Mouse (Mus musculus) liver, embryonic 15.5 days (tissue): Measurements from ENCODE around the gene A930002H24Rik. TPM values are rescaled to one million over a fixed set of nuclear protein-coding genes. Genes with fewer than 3 reads are reported as not detected.

Source experiments
- ATAC-seq: fragments of 200-750 bp; cut with Nextera tagmentation; 2 replicates; pipeline ENCODE4 v1.8.0; 2017; ENCODE audit warnings: moderate number of reproducible peaks, mild to moderate bottlenecking, moderate library complexity; ENCODE audit not compliant: insufficient read depth
- H3K27ac ChIP-seq: fragments of 300-500 bp; sonication (generic); replicated peaks from 2 replicates; pipeline ENCODE4 v1.5.1; 2015; ENCODE audit warnings: mild to moderate bottlenecking, inconsistent platforms
- H3K27me3 ChIP-seq: fragments of 300-500 bp; sonication (generic); 2 replicates; pipeline ENCODE4 v1.6.1; 2015; ENCODE audit warnings: mild to moderate bottlenecking, inconsistent platforms
- H3K36me3 ChIP-seq: fragments of 300-500 bp; sonication (generic); replicated peaks from 2 replicates; pipeline ENCODE4 v1.6.1; 2015; ENCODE audit warnings: moderate library complexity, mild to moderate bottlenecking, inconsistent platforms
- H3K4me1 ChIP-seq: fragments of 300-500 bp; sonication (generic); replicated peaks from 2 replicates; pipeline ENCODE4 v1.6.1; 2015; ENCODE audit warnings: inconsistent platforms
- H3K4me2 ChIP-seq: fragments of 300-500 bp; sonication (generic); 2 replicates; pipeline ENCODE4 v1.6.1; 2015; ENCODE audit warnings: moderate library complexity, mild to moderate bottlenecking, inconsistent platforms
- H3K4me3 ChIP-seq: fragments of 300-500 bp; sonication (generic); replicated peaks from 2 replicates; pipeline ENCODE4 v1.5.1; 2015; ENCODE audit warnings: mild to moderate bottlenecking, inconsistent platforms
- H3K9ac ChIP-seq: fragments of 300-500 bp; sonication (generic); 2 replicates; pipeline ENCODE4 v1.6.1; 2015; ENCODE audit warnings: moderate library complexity, mild to moderate bottlenecking, inconsistent platforms
- H3K9me3 ChIP-seq: fragments of 300-500 bp; sonication (generic); replicated peaks from 2 replicates; pipeline ENCODE4 v1.6.1; 2016; ENCODE audit warnings: inconsistent platforms
- WGBS: fragments of 180-500 bp; shearing (Covaris S2); methylation state at CpG from one replicate; pipeline ENCODE4 v1.1.7; 2015; ENCODE audit warnings: mixed read lengths; ENCODE audit not compliant: insufficient replicate concordance; 5-methylcytosine and 5-hydroxymethylcytosine counted together
- polyA plus RNA-seq: library from polyadenylated mRNA; unstranded; fragments of >200 nt; fragmentation: Nextera tagmentation; extraction: Ambion mirVana; gene quantifications from 2 replicates; pipeline ENCODE4 v1.2.1, GENCODE M21; 2015

The A930002H24Rik gene
- 0.39 and 0.89 TPM in 2 replicates for polyA plus RNA-seq

- peaks cover 21% of the 10 kb centered on the region for H3K27me3 ChIP-seq
- peak within 1 kb of the TSS; percentile 95 for H3K4me2 ChIP-seq
- peak; percentile 100 for ATAC-seq
- H3K9me3 ChIP-seq: no peaks in the 10 kb centered on the region
- WGBS: under 1% methylated on average over 55 of the region's 55 CpGs
- H3K4me1 ChIP-seq: peaks cover 17% of the 10 kb centered on the region
- peak within 1 kb of the TSS; percentile 75 for H3K27ac ChIP-seq
- peak within 1 kb of the TSS; percentile 77 for H3K9ac ChIP-seq
- H3K4me3 ChIP-seq: peak within 1 kb of the TSS; percentile 89
- no peaks in the 10 kb centered on the region for H3K36me3 ChIP-seq
Measured at GRCm38 (mm10) chr17:63863647-63864149, at the start of gene A930002H24Rik. Gene A930002H24Rik (minus strand): TSS chr17:63863791.

GRCm38 (mm10) chr17:63909297-63909696 is 45.7 kb upstream of the A930002H24Rik start:
- no peaks in the 10 kb centered on the region for H3K36me3 ChIP-seq
- no peak overlapping the region for H3K27ac ChIP-seq
- WGBS: 85% methylated on average over 4 of the region's 4 CpGs
- no peak for ATAC-seq
- no peaks in the 10 kb centered on the region for H3K4me1 ChIP-seq
- no peak overlapping the region for H3K4me2 ChIP-seq
- no peak overlapping the region for H3K9ac ChIP-seq
- no peaks in the 10 kb centered on the region for H3K27me3 ChIP-seq
- no peak overlapping the region for H3K4me3 ChIP-seq
- H3K9me3 ChIP-seq: no peaks in the 10 kb centered on the region

GRCm38 (mm10) chr17:63897050-63897449 is 33.5 kb upstream of the A930002H24Rik start:
- ATAC-seq: no peak
- Histone ChIP-seq H3K36me3 (no peaks in the 10 kb centered on the region), H3K9ac (no peak overlapping the region), H3K27ac (no peak overlapping the region), H3K4me1 (no peaks in the 10 kb centered on the region), H3K27me3 (no peaks in the 10 kb centered on the region), H3K4me3 (no peak overlapping the region), H3K9me3 (no peaks in the 10 kb centered on the region), H3K4me2 (no peak overlapping the region)
- WGBS: 53% methylated on average over 7 of the region's 7 CpGs

- Histone ChIP-seq H3K36me3 (no peaks in the 10 kb centered on the region), H3K9ac (no peak overlapping the region), H3K4me1 (no peaks in the 10 kb centered on the region), H3K9me3 (no peaks in the 10 kb centered on the region), H3K4me2 (no peak overlapping the region), H3K27me3 (no peaks in the 10 kb centered on the region), H3K4me3 (no peak overlapping the region), H3K27ac (no peak overlapping the region)
- ATAC-seq: no peak
- WGBS: 22% methylated on average over 3 of the region's 3 CpGs
Measured at GRCm38 (mm10) chr17:63895829-63896228, 32.2 kb upstream of the A930002H24Rik start.

GRCm38 (mm10) chr17:63890611-63891010 is 27.0 kb upstream of the A930002H24Rik start:
- Histone ChIP-seq H3K4me3 (no peak overlapping the region), H3K27me3 (no peaks in the 10 kb centered on the region), H3K9me3 (no peaks in the 10 kb centered on the region), H3K4me2 (no peak overlapping the region), H3K9ac (no peak overlapping the region), H3K4me1 (no peaks in the 10 kb centered on the region), H3K27ac (no peak overlapping the region), H3K36me3 (no peaks in the 10 kb centered on the region)
- ATAC-seq: no peak

GRCm38 (mm10) chr17:63886988-63887387 is 23.4 kb upstream of the A930002H24Rik start:
- WGBS: 86% methylated on average over 2 of the region's 2 CpGs
- Histone ChIP-seq H3K27me3 (no peaks in the 10 kb centered on the region), H3K9me3 (no peaks in the 10 kb centered on the region), H3K4me1 (0 out of 2 replicates have a peak, but pooled peaks cover 3% of the 10 kb centered on the region), H3K9ac (no peak overlapping the region), H3K36me3 (no peaks in the 10 kb centered on the region), H3K4me2 (no peak overlapping the region), H3K4me3 (no peak overlapping the region), H3K27ac (no peak overlapping the region)
- no peak for ATAC-seq

GRCm38 (mm10) chr17:63880009-63880408 is 16.4 kb upstream of the A930002H24Rik start:
- no peaks in the 10 kb centered on the region for H3K9me3 ChIP-seq
- ATAC-seq: no peak
- no peak overlapping the region for H3K4me2 ChIP-seq
- no peaks in the 10 kb centered on the region for H3K27me3 ChIP-seq
- H3K9ac ChIP-seq: no peak overlapping the region
- WGBS: 58% methylated on average over 4 of the region's 4 CpGs
- H3K36me3 ChIP-seq: no peaks in the 10 kb centered on the region
- no peak overlapping the region for H3K4me3 ChIP-seq
- H3K27ac ChIP-seq: no peak overlapping the region
- 0 out of 2 replicates have a peak, but pooled peaks cover 3% of the 10 kb centered on the region for H3K4me1 ChIP-seq

- 0 out of 2 replicates have a peak, but pooled peaks cover 3% of the 10 kb centered on the region for H3K4me1 ChIP-seq
- H3K27ac ChIP-seq: no peak overlapping the region
- WGBS: 76% methylated on average over 4 of the region's 4 CpGs
- no peaks in the 10 kb centered on the region for H3K9me3 ChIP-seq
- no peak overlapping the region for H3K9ac ChIP-seq
- H3K36me3 ChIP-seq: no peaks in the 10 kb centered on the region
- H3K4me2 ChIP-seq: no peak overlapping the region
- H3K4me3 ChIP-seq: no peak overlapping the region
- ATAC-seq: no peak
- no peaks in the 10 kb centered on the region for H3K27me3 ChIP-seq
Measured at GRCm38 (mm10) chr17:63878889-63879288, 15.3 kb upstream of the A930002H24Rik start.

- Histone ChIP-seq H3K27me3 (no peaks in the 10 kb centered on the region), H3K27ac (no peak overlapping the region), H3K9ac (no peak overlapping the region), H3K4me3 (no peak overlapping the region), H3K4me1 (no peaks in the 10 kb centered on the region), H3K4me2 (no peak overlapping the region), H3K9me3 (no peaks in the 10 kb centered on the region), H3K36me3 (no peaks in the 10 kb centered on the region)
- no peak for ATAC-seq
- WGBS: 82% methylated on average over 7 of the region's 7 CpGs
Measured at GRCm38 (mm10) chr17:63871773-63872172, 8.2 kb upstream of the A930002H24Rik start.

- peaks cover 17% of the 10 kb centered on the region for H3K4me1 ChIP-seq
- no peaks in the 10 kb centered on the region for H3K9me3 ChIP-seq
- peak overlapping the region; percentile 77 for H3K9ac ChIP-seq
- ATAC-seq: peak; percentile 60
- no peaks in the 10 kb centered on the region for H3K36me3 ChIP-seq
- under 1% methylated on average over 43 of the region's 48 CpGs for WGBS
- peak overlapping the region; percentile 72 for H3K27ac ChIP-seq
- H3K4me3 ChIP-seq: peak overlapping the region; percentile 89
- peaks cover 21% of the 10 kb centered on the region for H3K27me3 ChIP-seq
- peak overlapping the region; percentile 95 for H3K4me2 ChIP-seq
Measured at GRCm38 (mm10) chr17:63864171-63864571, 580 bp upstream of the A930002H24Rik start.

- H3K27me3 ChIP-seq: peaks cover 22% of the 10 kb centered on the region
- H3K4me2 ChIP-seq: peak within 1 kb of the TSS; percentile 95
- peak within 1 kb of the TSS; percentile 77 for H3K9ac ChIP-seq
- H3K4me1 ChIP-seq: peaks cover 17% of the 10 kb centered on the region
- ATAC-seq: peak; percentile 32
- no peaks in the 10 kb centered on the region for H3K9me3 ChIP-seq
- no peaks in the 10 kb centered on the region for H3K36me3 ChIP-seq
- H3K4me3 ChIP-seq: peak within 1 kb of the TSS; percentile 89
- WGBS: 1% methylated on average over 41 of the region's 41 CpGs
- peak within 1 kb of the TSS; percentile 75 for H3K27ac ChIP-seq
Measured at GRCm38 (mm10) chr17:63863012-63863630, 470 bp downstream of the A930002H24Rik start, which contains the start of gene Fer. Gene Fer (plus strand): TSS chr17:63863062.
